Mouse (Mus musculus): ENCODE data around the gene Ywhab.

Gene Ywhab

DNA sequence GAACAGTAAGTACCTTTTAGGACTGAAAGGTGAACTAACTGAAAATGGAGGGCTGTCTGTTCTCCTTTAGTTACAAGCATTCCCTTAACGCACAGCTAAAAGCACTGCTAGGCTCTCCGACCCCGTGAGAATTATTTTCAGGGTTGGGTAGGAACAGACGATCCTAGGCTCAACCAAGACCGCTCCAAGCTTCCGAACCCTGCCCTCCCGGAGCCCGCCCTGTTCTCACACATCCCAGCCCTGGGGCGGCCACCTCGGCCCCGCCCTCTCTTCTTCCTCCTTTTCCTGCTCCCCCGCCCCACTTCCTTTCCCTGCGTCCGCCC is at the start of gene Ywhab:
Gene Ywhab, plus strand, starts transcription at position 307 of the 323 bp plus-strand sequence.
- DNase-seq (ENCODE audit: low spot score): no peak

GRCm38 (mm10) chr2:163946221-163946620 is 48.5 kb upstream of the Ywhab start:
- DNase-seq (ENCODE audit: low spot score): peak; percentile 81

- no peak for DNase-seq (ENCODE audit: low spot score)
Measured at GRCm38 (mm10) chr2:163947976-163948375, 46.8 kb upstream of the Ywhab start.

DNA sequence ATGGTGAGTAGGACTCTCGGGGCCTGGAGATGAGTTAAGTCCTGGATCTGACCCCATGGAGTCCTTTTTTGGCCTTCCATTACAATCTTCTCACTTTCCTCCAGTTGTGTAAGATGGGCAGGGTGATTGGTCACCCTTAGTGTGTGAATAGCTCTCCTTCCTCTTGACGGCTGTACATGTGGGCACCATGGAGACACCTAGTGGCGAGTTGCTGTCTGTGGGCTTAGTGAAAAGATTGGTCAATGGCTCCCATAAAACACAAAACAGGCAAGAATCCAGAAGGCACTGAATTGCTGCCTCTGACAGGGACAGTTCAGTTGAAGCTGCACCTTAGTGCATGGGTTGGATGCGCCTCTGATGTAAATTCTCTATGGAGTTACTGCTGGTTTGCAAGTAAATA is 43.0 kb upstream of the Ywhab start:
- peak; percentile 56 for DNase-seq (ENCODE audit: low spot score)

DNA sequence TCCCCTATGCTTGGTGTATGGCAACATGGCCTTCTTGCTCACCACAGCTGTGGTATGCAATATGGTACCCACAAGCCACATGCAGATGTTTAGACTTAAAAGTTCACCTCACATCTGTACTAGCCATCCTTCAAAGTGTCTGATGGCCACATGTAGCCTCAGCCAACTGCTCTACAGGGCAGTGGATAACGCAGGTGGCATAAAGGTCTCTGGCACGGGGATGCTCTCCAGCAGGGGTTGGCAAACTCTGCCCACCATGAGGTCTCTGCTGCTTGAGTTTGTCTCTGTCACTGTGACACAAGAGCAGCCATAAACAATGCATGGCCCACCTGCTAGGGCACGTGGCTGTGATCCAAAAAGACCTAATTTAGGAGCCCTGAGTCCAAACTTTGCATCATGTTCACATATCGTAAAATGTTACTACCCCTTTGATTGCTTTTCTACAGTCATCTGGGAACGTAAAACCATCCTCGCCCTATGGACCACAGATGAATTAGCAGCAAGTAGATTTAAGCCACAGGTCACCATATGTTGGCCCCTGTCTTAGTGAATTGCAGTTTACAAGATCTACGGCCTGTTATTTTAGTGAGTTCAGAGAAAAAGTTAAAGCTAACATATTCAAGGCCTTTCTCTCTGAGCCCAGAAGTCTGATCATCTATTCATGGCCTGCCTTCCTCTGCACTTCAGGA is 41.0 kb upstream of the Ywhab start:
- DNase-seq (ENCODE audit: low spot score): no peak

DNA sequence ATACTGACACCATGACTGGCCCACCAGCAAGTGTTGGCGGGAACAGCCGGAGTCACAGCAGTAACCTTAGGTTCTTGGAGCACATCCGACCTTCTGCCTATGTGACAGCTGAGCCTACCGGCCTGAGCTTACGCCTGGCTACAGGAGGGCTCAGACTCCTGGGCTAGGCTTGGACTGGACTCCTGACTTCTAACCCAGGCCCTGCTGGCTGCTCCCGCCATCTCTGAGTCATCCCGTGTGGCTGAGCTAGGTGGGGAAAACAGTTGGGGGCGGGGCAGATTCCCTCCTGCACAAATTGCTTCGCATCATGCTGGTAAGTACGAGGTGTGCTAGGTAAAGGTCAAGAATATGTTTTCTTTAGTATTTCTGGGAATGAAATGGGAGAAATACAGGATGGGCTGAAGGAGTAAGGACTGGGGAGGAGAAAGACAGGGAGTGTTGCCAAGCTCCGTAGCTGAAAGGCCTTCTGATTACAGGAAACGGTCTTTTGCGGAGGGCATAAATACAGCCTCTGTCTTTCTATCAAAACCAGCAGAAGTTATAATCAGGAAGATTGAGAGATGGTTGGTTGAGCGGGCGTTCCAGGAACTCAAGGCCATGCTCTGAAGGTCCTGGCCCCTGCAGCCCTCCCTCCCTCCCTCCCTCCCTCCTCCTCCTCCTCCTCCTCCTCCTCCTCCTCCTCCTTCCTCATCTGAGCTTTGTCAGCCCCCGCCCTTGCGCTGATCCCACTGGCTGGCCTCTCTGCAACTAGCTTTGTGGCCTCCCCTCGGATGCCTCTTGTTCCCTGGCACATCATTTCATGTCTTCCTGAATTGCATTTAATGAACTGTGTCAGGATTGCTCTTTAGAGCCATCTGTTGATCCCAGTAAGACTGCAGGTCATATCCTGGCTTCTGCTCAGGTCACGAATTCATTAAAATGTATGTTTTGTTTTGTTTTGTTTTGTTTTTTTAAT is 29.9 kb upstream of the Ywhab start:
- peak; percentile 38 for DNase-seq (ENCODE audit: low spot score)

DNA sequence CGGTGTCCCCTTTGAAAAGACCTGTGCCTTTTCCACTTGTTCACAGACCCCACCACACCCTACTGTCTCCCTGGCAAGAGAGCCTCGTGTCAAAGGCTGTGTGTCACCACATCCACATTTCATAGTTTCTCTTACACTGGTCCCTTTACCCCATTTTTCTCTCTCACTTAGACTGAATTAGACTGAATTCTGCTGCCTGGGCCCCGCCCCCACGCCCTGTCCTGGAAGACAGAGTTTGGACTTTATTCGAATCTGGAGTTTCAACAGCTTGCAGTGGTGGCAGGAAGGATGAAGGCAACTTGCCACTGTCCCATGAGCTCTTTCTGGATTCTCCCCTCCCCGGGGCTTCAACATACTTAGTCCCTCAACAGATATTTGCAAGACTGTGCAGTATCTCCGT is 29.1 kb upstream of the Ywhab start:
- DNase-seq (ENCODE audit: low spot score): no peak

DNA sequence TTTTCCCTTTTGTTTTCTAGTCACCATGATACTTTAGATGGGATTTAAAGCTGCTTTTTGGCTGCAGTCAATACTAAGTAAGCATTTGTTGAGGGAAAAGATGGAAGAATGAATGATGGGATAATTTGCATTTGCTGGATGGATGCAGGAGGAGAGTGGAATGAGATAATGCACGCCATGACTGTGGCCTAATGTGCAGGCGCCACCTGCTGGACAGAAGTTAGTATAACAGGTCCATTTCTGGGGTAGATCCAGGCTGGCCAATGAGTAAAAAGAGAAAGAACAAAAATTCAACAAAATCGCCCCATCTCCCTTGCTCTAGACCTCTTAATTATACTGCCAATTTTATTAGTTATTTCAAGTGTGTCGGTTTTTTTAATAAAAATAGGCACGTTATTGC is 26.2 kb upstream of the Ywhab start:
- no peak for DNase-seq (ENCODE audit: low spot score)

- no peak for DNase-seq (ENCODE audit: low spot score)
Measured at GRCm38 (mm10) chr2:163970326-163970725, 24.4 kb upstream of the Ywhab start.

- DNase-seq (ENCODE audit: low spot score): no peak
Measured at GRCm38 (mm10) chr2:163974056-163974455, 20.7 kb upstream of the Ywhab start.

- DNase-seq (ENCODE audit: low spot score): no peak
Measured at GRCm38 (mm10) chr2:163976448-163976847, 18.3 kb upstream of the Ywhab start.

GRCm38 (mm10) chr2:163987233-163987632 is 7.5 kb upstream of the Ywhab start:
- no peak for DNase-seq (ENCODE audit: low spot score)

DNA sequence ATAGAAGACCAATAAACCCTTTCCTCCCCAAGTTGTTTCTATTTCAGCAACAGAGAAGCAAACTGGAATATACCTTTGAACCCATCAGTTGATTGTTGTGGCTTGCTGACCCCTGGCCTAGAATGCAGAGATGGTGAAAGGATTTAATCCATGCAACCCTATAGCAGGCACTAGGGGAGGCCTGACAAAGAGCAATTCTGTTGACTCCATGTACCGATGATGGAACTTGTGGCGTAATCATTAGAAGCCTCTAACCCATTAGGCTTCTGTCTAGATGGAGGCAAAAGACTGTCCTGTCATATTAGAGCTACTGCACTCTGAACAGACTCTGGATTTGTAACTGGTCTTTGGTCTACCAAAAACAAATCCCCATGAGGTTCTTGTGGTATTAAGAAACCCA is 1.9 kb upstream of the Ywhab start:
- no peak for DNase-seq (ENCODE audit: low spot score)

DNA sequence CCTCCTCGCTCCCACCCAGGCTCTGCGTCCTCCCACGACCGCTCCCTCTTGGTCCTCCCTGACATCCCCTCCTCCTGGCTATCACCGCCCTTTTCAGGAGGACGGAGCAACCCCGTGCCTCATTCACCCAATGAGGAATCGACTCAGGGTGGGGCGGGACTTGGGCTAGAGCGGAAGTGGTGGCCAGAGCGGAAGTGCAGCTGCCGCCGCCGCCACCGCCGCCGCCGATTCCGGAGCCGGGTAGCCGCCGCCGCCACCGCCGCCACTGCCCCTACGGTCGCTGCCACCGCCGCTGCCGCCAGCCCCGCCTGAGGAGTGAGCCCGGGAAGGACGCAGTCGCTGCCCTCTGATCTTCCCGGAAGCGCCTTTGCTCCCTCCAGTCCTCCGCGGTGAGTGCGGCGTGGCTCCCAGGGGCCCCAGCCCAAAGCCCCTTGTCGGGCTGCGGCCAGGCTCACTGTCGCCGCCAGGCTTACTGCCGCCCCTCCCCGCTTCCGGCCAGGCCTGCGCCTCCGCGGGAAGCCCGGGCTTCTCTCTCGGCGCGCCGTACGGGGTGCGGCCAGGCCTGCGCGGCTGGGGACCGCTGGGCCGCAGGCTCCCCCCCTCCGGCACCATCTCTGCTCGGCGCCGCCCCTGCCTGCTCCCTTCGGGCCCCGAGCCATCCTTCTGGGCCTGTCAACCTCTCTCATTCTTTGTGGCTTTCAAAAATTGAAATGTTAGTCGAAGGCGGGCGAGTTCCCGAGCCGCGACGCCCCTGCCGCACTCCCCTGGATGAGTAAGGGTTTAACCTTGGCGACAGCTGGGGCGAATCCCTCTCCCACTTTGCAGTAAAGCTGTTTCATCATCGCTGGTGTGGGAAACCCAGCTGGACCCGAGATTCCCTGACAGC is 460 bp downstream of the Ywhab start:
- peak; percentile 97 for DNase-seq (ENCODE audit: low spot score)

DNA sequence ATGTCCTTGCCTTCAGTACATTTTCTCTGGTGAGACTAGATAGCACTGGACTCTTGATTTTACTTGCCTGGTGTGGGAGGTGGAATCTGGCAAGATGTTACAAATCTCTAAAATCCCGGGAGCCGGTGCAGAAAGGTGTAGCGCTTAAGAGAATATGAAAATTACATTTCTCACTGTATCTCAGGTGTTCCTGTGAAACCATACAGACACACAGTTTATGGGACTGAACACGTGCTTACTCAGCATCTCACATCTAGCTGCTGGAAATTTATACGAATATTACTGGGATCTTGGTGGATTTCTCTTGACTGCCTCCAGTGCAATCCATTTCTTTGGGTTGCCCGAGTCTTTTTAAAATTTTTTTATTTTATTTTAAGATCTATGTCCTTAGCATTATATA is 1.5 kb downstream of the Ywhab start:
- DNase-seq (ENCODE audit: low spot score): no peak

DNA sequence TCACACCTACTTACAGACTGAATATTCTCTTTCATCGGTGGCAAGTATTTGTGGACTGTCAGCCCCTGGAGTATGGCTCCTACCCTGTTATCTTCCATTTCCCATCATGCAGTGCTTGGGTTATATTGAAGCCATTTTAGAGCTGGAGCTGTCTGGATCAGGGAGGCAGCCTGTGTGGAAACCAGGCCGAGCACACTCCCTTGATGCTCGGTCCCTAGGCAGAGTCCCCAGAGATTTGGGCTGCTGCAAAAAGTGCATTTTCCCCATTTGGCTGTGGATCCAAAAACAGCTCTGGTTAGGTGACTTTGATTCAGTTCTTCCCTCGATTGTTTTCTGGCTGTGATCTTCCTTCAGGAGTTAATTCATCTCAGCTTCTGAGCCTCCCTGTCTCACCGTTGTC is 2.1 kb downstream of the Ywhab start:
- DNase-seq (ENCODE audit: low spot score): no peak

DNA sequence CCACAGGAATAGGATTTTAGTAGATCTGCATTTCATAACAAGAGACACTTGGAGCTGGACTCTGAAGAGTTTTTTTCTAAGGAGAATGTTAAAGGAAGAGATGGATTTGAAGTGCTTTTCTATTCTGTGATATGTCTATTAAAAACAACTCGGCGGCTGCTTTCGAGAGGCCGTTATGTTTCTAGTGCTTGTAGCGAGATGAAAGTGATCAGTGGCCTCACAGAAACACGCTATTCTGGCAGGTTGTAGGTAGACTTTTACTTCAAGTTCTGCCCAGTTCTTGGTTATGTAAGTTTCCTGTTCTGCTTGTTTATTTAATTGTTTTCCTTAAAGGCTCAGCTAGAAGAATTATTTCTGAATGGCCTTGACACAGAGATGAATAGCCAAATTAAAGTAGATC is 4.2 kb downstream of the Ywhab start:
- DNase-seq (ENCODE audit: low spot score): no peak

DNA sequence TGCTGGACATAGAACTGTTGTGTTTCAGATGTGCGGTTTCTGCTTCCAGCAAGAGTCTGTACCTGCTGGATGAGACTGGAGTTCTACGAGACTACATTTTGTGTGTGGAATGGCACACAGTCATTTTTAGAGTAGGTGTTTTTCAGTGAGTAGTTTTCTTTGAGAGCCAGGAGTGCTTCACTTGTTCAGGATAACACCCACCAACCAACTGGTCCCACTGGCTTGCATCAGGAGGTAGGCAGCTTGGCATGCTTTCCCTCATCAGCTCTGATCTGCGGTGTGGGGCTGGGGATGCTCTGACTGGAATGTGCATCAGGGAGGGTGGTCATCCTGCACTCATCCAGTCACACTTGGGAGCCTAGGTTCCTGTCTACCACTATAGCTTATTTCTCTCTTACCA is 7.9 kb downstream of the Ywhab start:
- DNase-seq (ENCODE audit: low spot score): no peak

- no peak for DNase-seq (ENCODE audit: low spot score)
Measured at GRCm38 (mm10) chr2:164004503-164004902, 9.7 kb downstream of the Ywhab start.

GRCm38 (mm10) chr2:164006932-164007331 is 12.2 kb downstream of the Ywhab start:
- DNase-seq (ENCODE audit: low spot score): no peak

- no peak for DNase-seq (ENCODE audit: low spot score)
Measured at GRCm38 (mm10) chr2:164007547-164007946, 12.8 kb downstream of the Ywhab start.

DNA sequence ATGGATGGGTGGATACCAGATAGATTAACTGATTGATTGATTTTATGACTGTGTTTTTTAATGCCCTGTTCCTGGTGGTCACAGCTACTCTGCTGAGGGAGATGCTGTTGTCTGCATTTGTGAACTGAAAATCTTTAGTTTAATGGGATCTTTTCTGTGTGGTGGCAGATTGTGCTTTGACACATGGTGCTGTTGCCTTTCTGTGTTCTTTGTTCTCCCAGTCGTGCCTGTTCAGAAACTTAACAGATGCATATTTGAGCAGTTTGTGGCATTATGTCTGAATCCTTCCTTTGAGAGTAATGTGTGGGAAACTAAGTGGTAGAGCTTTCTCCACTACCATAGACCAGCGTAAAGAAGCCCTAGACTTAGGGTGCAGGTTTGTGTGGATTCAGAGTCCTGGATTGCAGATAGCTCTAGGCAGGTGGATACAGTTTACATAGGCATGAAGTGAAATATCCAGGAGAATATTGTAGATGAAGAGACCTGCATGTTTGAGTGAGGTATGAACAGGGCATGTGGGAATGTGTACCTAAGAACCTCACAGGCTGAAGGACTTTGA is 13.3 kb downstream of the Ywhab start:
- no peak for DNase-seq (ENCODE audit: low spot score)
